Mouse (Mus musculus): ENCODE measurements at regions not wholly inside any gene's neighbourhood (a gene's known extent, or its start where the extent isn't known, plus 50 kb on each side); places are given as distances from the start of the nearest gene placed in this dataset.

GRCm38 (mm10) chr3:39884370-39884769, 646.7 kb upstream of the Intu start:
- intact Hi-C loops (cut with DNase I), result no loop called here
- no peak for DNase-seq (ENCODE audit: low spot score)

GRCm38 (mm10) chr3:39888376-39888775, 642.7 kb upstream of the Intu start:
- no peak for DNase-seq (ENCODE audit: low spot score)
- intact Hi-C loops (cut with DNase I), result no loop called here

- DNase-seq (ENCODE audit: low spot score), result no peak
- intact Hi-C loops (cut with DNase I), result no loop called here
Observed at GRCm38 (mm10) chr3:39889222-39889621, 641.9 kb upstream of the Intu start.

- intact Hi-C loops (cut with DNase I), result no loop called here
- peak; percentile 4 for DNase-seq (ENCODE audit: low spot score)
Observed at GRCm38 (mm10) chr3:39898961-39899360, 632.1 kb upstream of the Intu start.

GRCm38 (mm10) chr3:39900207-39900606, 630.9 kb upstream of the Intu start:
- intact Hi-C loops (cut with DNase I), result no loop called here
- no peak for DNase-seq (ENCODE audit: low spot score)

- no peak for DNase-seq (ENCODE audit: low spot score)
- intact Hi-C loops (cut with DNase I), result no loop called here
Observed at GRCm38 (mm10) chr3:39904377-39904776, 626.7 kb upstream of the Intu start.

GRCm38 (mm10) chr3:39908676-39909362, 622.3 kb upstream of the Intu start:
- no peak for DNase-seq (ENCODE audit: low spot score)
- intact Hi-C loops (cut with DNase I), result no loop called here

- intact Hi-C loops (cut with DNase I), result no loop called here
Observed at GRCm38 (mm10) chr3:39909642-39910041, 621.4 kb upstream of the Intu start.

GRCm38 (mm10) chr3:39918601-39919000, 612.5 kb upstream of the Intu start:
- DNase-seq (ENCODE audit: low spot score), result no peak
- intact Hi-C loops (cut with DNase I), result no loop called here

More at GRCm38 (mm10) chr3:39909642-39910041, 621.4 kb upstream of the Intu start:
- DNase-seq (ENCODE audit: low spot score), result no peak

GRCm38 (mm10) chr3:39925436-39925835, 605.6 kb upstream of the Intu start:
- intact Hi-C loops (cut with DNase I), result no loop called here
- DNase-seq (ENCODE audit: low spot score), result no peak

GRCm38 (mm10) chr3:39928421-39928820, 602.7 kb upstream of the Intu start:
- DNase-seq (ENCODE audit: low spot score), result no peak
- intact Hi-C loops (cut with DNase I), result no loop called here

GRCm38 (mm10) chr3:39933372-39933771, 597.7 kb upstream of the Intu start:
- intact Hi-C loops (cut with DNase I), result no loop called here
- no peak for DNase-seq (ENCODE audit: low spot score)

GRCm38 (mm10) chr3:39937719-39938278, 593.3 kb upstream of the Intu start:
- no peak for DNase-seq (ENCODE audit: low spot score)
- intact Hi-C loops (cut with DNase I), result no loop called here

GRCm38 (mm10) chr3:39944581-39944980, 586.5 kb upstream of the Intu start:
- peak; percentile 72 for DNase-seq (ENCODE audit: low spot score)
- intact Hi-C loops (cut with DNase I), result no loop called here

GRCm38 (mm10) chr3:39952103-39952502, 579.0 kb upstream of the Intu start:
- intact Hi-C loops (cut with DNase I), result no loop called here
- no peak for DNase-seq (ENCODE audit: low spot score)

- intact Hi-C loops (cut with DNase I), result no loop called here
- DNase-seq (ENCODE audit: low spot score), result no peak
Observed at GRCm38 (mm10) chr3:39952556-39952955, 578.5 kb upstream of the Intu start.

- no peak for DNase-seq (ENCODE audit: low spot score)
- intact Hi-C loops (cut with DNase I), result no loop called here
Observed at GRCm38 (mm10) chr3:39961836-39962640, 569.0 kb upstream of the Intu start.

GRCm38 (mm10) chr3:39965431-39965830, 565.7 kb upstream of the Intu start:
- no peak for DNase-seq (ENCODE audit: low spot score)
- intact Hi-C loops (cut with DNase I), result no loop called here

GRCm38 (mm10) chr3:39966390-39966789, 564.7 kb upstream of the Intu start:
- intact Hi-C loops (cut with DNase I), result no loop called here
- no peak for DNase-seq (ENCODE audit: low spot score)

GRCm38 (mm10) chr3:39976937-39977336, 554.1 kb upstream of the Intu start:
- intact Hi-C loops (cut with DNase I), result no loop called here
- no peak for DNase-seq (ENCODE audit: low spot score)
